Mouse (Mus musculus) bone marrow, adult 2 months (tissue): ENCODE measurements around the gene Tmem63a. TPM values are rescaled to one million over a fixed set of nuclear protein-coding genes. Genes with fewer than 3 reads are reported as not detected.
"Not testable (repeated sequence)": the region's sequence is repeated elsewhere in the genome, so short reads cannot be mapped to it uniquely, and the experiment has no call there.

Source experiments
- H3K27ac ChIP-seq: fragments of 200-500 bp; 2 replicates; pipeline ENCODE4 v1.5.1; 2012; ENCODE audit warnings: low read depth, mild to moderate bottlenecking, control low read depth, inconsistent platforms, low read length; ENCODE audit not compliant: control insufficient read depth, poor library complexity, insufficient read depth
- H3K4me1 ChIP-seq: fragments of 200-500 bp; 2 replicates; pipeline ENCODE4 v1.6.1; 2011; ENCODE audit warnings: low read length; ENCODE audit not compliant: control insufficient read depth, insufficient read depth
- H3K4me3 ChIP-seq: fragments of 200-500 bp; replicated peaks from 2 replicates; pipeline ENCODE3; 2011; ENCODE audit warnings: mild to moderate bottlenecking, low read depth, low read length, control low read depth; ENCODE audit not compliant: control insufficient read depth
- CTCF ChIP-seq: fragments of 200-500 bp; IDR thresholded peaks from 2 replicates; pipeline ENCODE4 v1.5.1; 2011; ENCODE audit warnings: low read length, control low read depth; ENCODE audit not compliant: control insufficient read depth, insufficient read depth
- POLR2A ChIP-seq: fragments of 200-500 bp; IDR thresholded peaks from 2 replicates; pipeline ENCODE4 v1.6.1; 2011; ENCODE audit warnings: low read depth, mild to moderate bottlenecking, control low read depth, low read length, borderline replicate concordance; ENCODE audit not compliant: control insufficient read depth
- WGBS: fragments of 180-500 bp; shearing (Covaris S2); methylation state at CpG from one replicate; pipeline ENCODE4 v1.1.7; 2018; 5-methylcytosine and 5-hydroxymethylcytosine counted together
- polyA plus RNA-seq: library from polyadenylated mRNA; stranded (reverse); fragments of >200 nt; gene quantifications from 2 replicates; pipeline ENCODE4 v1.2.4, GENCODE M21; 2011; ENCODE audit warnings: low replicate concordance; ENCODE audit not compliant: missing spikeins, insufficient read depth, insufficient read length

Gene Tmem63a
- polyA plus RNA-seq = 20.7 and 32.8 TPM in 2 replicates

DNA sequence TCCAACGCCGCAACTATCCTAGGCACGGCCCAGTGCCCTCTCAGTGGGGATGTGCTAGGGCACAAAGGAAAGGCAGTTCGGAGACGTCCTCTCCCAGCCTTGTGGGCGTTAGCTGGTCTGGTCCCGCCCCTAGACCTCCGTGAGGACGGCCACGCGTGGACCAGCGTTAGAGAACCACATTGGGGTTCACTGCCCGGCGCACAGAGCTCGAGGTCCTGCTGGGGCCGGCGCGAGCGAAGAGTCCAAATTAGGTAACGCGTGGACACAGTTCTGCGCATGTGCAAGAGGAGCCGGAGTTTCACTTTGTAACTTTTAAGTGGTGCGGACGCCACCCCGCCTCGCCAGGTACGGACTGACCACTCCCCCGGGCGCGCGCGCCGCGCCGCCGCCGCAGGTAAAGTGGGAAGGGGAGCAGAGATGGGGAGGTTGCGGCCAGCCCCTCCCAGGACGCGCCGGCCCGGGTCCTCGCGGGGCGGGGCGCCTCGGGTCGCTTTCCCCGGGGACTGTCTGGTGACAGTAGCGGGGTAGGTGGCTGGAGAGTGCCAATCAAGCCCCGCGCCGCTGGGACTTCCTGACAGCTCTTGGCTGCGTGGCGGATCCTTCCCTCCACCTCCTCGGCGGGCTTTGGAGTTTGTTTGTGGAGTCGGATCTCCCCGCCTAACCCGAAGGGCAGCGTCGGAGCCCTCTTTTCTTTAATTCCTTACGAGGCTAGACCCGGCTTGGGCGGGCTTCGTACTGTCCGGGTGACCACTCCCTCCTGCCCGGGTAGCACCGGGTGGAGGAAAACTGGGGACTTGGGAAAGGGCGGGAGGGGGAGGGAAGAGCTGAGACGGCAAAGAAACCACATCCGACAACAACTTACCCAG lies at the start of gene Tmem63a:
Gene Tmem63a, plus strand, starts transcription at position 179 of the 866 bp plus-strand sequence.
- Histone ChIP-seq H3K4me1 (peaks cover 7% of the 10 kb centered on the region), H3K4me3 (peak within 1 kb of the TSS; percentile 97), H3K27ac (peak within 1 kb of the TSS; percentile 97)
- WGBS = under 1% methylated on average over 73 of the region's 73 CpGs
- TF ChIP-seq CTCF (no peak), POLR2A (peak; percentile 36; the same call in 1 of the 2 replicates)

DNA sequence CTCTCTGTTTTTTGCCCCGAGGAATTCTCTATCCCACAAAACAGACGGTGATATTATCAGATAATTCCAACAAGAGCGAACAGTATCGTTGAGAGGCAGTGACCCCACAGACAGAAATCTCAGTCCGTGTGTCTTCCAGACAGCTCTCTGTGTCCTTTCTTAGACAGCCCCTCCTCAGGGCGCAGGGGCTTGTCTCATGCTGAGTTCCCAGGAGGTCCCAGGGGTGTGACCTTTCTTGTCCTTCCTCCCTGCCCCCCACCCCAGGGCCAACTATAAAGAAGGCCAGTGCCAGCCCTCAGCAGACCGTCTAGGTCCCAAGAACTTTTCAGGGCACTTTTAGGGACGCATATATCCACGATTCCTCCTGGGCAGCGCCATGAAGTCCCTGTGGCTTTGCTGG lies 49.3 kb upstream of the Tmem63a start, which contains the start of gene Lefty2:
Gene Lefty2, plus strand, starts transcription at position 301 of the 400 bp plus-strand sequence.
- Histone ChIP-seq H3K4me1 (peaks cover 2% of the 10 kb centered on the region; the same call in 1 of the 2 replicates), H3K4me3 (no peak within 1 kb of the TSS), H3K27ac (no peak within 1 kb of the TSS; the same call in 1 of the 2 replicates)
- TF ChIP-seq POLR2A = no peak
- TF ChIP-seq CTCF = no peak
- WGBS = 79% methylated on average over 10 of the region's 10 CpGs

DNA sequence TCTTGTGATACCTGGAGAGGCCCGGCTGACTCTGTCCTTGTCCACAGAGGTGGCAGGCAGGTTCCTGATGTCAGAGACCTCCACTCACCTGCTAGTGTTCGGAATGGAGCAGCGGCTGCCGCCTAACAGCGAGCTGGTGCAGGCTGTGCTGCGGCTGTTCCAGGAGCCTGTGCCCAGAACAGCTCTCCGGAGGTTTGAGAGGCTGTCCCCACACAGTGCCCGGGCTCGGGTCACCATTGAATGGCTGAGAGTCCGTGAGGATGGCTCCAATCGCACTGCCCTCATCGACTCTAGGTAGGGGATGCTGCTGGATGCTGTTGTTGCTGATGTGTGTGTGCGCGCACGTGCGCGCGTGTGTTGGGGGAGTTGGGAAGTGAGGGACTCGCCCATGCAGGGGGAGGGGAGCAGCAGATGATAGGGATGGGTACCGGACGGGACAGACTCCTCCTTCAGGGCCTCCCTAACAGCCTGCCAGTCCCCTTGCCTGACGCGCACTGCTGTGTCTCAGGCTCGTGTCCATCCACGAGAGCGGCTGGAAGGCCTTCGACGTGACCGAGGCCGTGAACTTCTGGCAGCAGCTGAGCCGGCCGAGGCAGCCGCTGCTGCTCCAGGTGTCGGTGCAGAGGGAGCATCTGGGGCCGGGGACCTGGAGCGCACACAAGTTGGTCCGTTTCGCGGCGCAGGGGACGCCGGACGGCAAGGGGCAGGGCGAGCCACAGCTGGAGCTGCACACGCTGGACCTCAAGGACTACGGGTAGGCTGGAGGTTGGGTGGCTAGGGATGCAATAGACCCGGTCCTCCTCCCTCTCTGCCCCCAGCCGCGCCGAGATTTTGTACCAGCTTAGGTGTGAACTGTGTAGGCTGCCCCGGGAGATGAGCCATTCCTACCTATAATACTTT lies 47.8 kb upstream of the Tmem63a start:
- H3K27ac ChIP-seq, H3K4me1 ChIP-seq, H3K4me3 ChIP-seq: not testable (repeated sequence)
- WGBS = 24% methylated on average over 51 of the region's 51 CpGs

DNA sequence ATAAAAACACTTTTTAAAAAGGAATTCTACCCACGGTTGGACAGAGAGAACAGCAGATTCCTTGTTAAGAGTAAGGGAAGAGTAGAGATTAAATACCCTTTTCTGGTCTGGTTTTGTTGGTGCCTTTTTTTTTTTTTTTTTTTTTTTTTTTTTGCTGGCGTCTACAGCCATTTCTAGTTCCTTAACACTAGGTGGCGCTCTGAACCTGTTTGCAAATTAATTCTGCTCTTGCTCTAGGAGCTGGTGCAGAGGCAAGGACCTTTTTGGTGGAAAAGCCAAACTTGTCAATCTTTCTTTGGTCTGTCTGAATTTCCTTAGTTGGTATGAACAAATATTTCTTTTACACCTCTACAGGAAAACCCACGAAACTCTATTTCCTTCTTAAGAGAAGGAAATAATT lies 41.0 kb upstream of the Tmem63a start:
- WGBS = under 1% methylated on average over 4 of the region's 4 CpGs
- TF ChIP-seq CTCF (no peak), POLR2A (no peak)
- Histone ChIP-seq H3K4me3 (no peak overlapping the region), H3K4me1 (no peaks in the 10 kb centered on the region; the same call in 1 of the 2 replicates), H3K27ac (no peak overlapping the region)

DNA sequence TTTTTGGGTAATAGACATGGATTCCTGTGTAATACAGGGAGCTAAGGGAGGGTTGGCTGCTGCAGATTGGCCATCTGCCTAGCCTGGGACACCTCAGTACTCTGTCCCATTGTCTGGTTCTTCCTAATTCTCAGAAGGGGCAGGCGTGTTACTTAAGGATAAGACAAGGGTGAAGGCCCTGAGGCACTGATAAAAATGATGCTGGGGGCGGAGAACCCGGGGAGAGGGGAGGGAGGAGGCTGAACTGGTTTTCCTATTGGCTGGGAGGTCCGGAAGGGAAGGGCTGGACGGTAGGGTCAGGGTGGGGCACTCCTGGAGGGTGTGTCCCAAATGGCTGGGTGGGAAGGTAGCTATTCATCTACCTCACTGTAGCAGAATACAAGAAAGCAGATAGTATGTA lies 39.2 kb upstream of the Tmem63a start:
- Histone ChIP-seq H3K27ac (no peak overlapping the region), H3K4me3 (no peak overlapping the region), H3K4me1 (no peaks in the 10 kb centered on the region; the same call in 1 of the 2 replicates)
- TF ChIP-seq CTCF (no peak), POLR2A (no peak)
- WGBS = 43% methylated on average over 5 of the region's 5 CpGs

DNA sequence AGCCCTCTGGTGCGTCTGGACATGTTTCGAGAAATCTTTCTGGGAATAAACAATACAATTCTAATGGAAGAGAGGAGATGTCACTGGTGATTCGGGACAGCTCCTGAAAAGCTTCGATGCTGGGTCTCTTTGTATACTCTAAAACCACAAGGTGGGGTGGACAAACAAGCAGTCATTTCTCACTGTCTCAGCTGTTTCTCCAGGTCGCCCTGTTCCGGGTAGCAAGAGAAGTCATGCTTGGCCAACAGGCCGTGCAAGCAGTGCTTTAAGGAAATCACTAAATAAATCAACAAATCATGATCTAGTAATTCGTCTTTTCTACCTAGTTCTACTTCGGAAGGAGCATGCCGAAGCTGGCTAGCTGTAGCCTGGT lies 38.5 kb upstream of the Tmem63a start:
- H3K4me1 ChIP-seq = no peaks in the 10 kb centered on the region; the same call in 1 of the 2 replicates
- TF ChIP-seq CTCF = no peak
- no peak for TF ChIP-seq POLR2A
- peak overlapping the region; percentile 98 for H3K4me3 ChIP-seq
- 21% methylated on average over 10 of the region's 10 CpGs for WGBS
- H3K27ac ChIP-seq = peak overlapping the region; percentile 54

DNA sequence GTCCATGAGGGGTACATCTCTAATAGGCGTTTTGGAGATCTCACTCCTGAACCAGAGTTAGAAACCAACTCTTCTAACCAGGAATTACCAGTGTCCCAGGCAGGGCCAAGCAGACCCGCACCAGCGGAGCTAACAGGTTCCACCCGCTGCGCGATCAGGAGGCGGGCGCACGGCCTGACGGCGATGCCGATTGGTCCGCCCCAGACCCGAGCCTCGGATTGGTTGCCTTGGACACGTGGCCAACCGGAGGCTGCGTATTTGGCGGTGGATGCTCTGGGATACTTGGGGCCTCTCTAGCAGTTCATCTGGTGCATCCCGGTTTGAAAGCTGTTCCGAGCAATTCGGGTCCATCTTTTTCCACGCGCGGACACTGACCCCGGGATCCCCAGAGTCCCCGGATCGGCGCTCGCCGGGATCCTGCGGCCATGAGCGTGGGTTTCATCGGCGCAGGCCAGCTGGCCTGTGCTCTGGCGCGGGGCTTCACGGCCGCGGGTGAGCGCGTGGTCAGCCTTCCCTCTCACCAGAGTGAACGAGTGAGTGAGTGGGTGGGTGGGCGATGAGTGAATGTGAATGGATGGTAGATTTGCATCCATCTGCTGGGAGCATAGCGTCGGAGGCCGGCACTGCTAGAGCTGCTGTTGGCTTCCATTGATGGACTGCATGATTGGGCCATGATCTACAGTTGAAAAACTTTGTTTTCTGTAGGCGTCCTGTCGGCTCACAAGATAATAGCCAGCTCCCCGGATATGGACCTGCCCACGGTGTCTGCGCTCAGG lies 37.9 kb upstream of the Tmem63a start, which contains the start of gene Pycr2:
Gene Pycr2, plus strand, starts transcription at position 255 of the 776 bp plus-strand sequence.
- WGBS = under 1% methylated on average over 52 of the region's 52 CpGs
- peak; percentile 91; the same call in 1 of the 2 replicates for TF ChIP-seq POLR2A
- no peak for TF ChIP-seq CTCF
- no peaks in the 10 kb centered on the region; the same call in 1 of the 2 replicates for H3K4me1 ChIP-seq

More for the DNA sequence above, 37.9 kb upstream of the Tmem63a start, which contains the start of gene Pycr2:
- peak within 1 kb of the TSS; percentile 98 for H3K4me3 ChIP-seq
- H3K27ac ChIP-seq = peak within 1 kb of the TSS; percentile 68
